Mouse (Mus musculus) heart, embryonic 16.5 days (tissue): ENCODE measurements at regions not wholly inside any gene's neighbourhood (a gene's known extent, or its start where the extent isn't known, plus 50 kb on each side); places are given as distances from the start of the nearest gene placed in this dataset.

Experiments used
- ATAC-seq: fragments of 200-750 bp; cut with Nextera tagmentation; replicated peaks from 2 replicates; pipeline ENCODE4 v1.8.0; 2017; ENCODE audit warnings: moderate number of reproducible peaks; ENCODE audit not compliant: insufficient read depth, low FRiP score; ENCODE audit errors: extremely low read depth
- H3K27ac ChIP-seq: fragments of 300-500 bp; sonication (generic); 2 replicates; pipeline ENCODE4 v1.5.1; 2014; ENCODE audit warnings: mild to moderate bottlenecking, low read length, control low read depth, moderate library complexity
- H3K27me3 ChIP-seq: fragments of 300-500 bp; sonication (generic); 2 replicates; pipeline ENCODE4 v1.6.1; 2014; ENCODE audit warnings: low read length, mixed read lengths; ENCODE audit not compliant: control insufficient read depth, insufficient read depth
- H3K36me3 ChIP-seq: fragments of 300-500 bp; sonication (generic); 2 replicates; pipeline ENCODE4 v1.6.1; 2014; ENCODE audit not compliant: control insufficient read depth, insufficient read depth
- H3K4me1 ChIP-seq: fragments of 300-500 bp; sonication (generic); 2 replicates; pipeline ENCODE4 v1.6.1; 2014; ENCODE audit warnings: low read length, mixed read lengths; ENCODE audit not compliant: control insufficient read depth, insufficient read depth
- H3K4me2 ChIP-seq: fragments of 300-500 bp; sonication (generic); 2 replicates; pipeline ENCODE4 v1.6.1; 2014; ENCODE audit warnings: low read depth, mild to moderate bottlenecking, control low read depth, low read length
- H3K4me3 ChIP-seq: fragments of 300-500 bp; sonication (generic); 2 replicates; pipeline ENCODE4 v1.5.1; 2014; ENCODE audit warnings: mild to moderate bottlenecking, control low read depth, low read length
- H3K9ac ChIP-seq: fragments of 300-500 bp; sonication (generic); 2 replicates; pipeline ENCODE4 v1.6.1; 2014; ENCODE audit warnings: low read length, control low read depth
- H3K9me3 ChIP-seq: fragments of 300-500 bp; sonication (generic); replicated peaks from 2 replicates; pipeline ENCODE4 v1.6.1; 2016; ENCODE audit warnings: low read length; ENCODE audit not compliant: control insufficient read depth
- WGBS: fragments of 180-500 bp; shearing (Covaris S2); extraction: QIAGEN DNeasy Blood & Tissue Kit; methylation state at CpG from one replicate; pipeline ENCODE4 v1.1.7; 2014; 5-methylcytosine and 5-hydroxymethylcytosine counted together

- H3K4me1 ChIP-seq, result no peaks in the 10 kb centered on the region
- no peaks in the 10 kb centered on the region for H3K36me3 ChIP-seq
- H3K27ac ChIP-seq, result no peak overlapping the region
- H3K9me3 ChIP-seq, result no peaks in the 10 kb centered on the region
- ATAC-seq, result no peak
- H3K4me3 ChIP-seq, result no peak overlapping the region
- no peaks in the 10 kb centered on the region for H3K27me3 ChIP-seq
- WGBS, result 67% methylated on average over 1 of the region's 1 CpGs
- no peak overlapping the region for H3K4me2 ChIP-seq
- H3K9ac ChIP-seq, result no peak overlapping the region
Observed at GRCm38 (mm10) chr1:83723096-83723495, 315.1 kb upstream of the Sphkap start.

GRCm38 (mm10) chr1:83720166-83720565, 312.2 kb upstream of the Sphkap start:
- Histone ChIP-seq H3K9ac (no peak overlapping the region), H3K27ac (no peak overlapping the region), H3K4me3 (no peak overlapping the region), H3K27me3 (no peaks in the 10 kb centered on the region), H3K9me3 (no peaks in the 10 kb centered on the region), H3K36me3 (no peaks in the 10 kb centered on the region), H3K4me1 (no peaks in the 10 kb centered on the region), H3K4me2 (no peak overlapping the region)
- ATAC-seq, result no peak
- WGBS, result 84% methylated on average over 1 of the region's 1 CpGs

GRCm38 (mm10) chr1:83717056-83717455, 309.1 kb upstream of the Sphkap start:
- no peaks in the 10 kb centered on the region for H3K27me3 ChIP-seq
- no peak overlapping the region for H3K4me2 ChIP-seq
- no peaks in the 10 kb centered on the region for H3K36me3 ChIP-seq
- H3K9ac ChIP-seq, result no peak overlapping the region
- no peaks in the 10 kb centered on the region for H3K4me1 ChIP-seq
- WGBS, result 0% methylated on average over 1 of the region's 1 CpGs
- H3K9me3 ChIP-seq, result no peaks in the 10 kb centered on the region
- H3K4me3 ChIP-seq, result no peak overlapping the region
- ATAC-seq, result no peak
- no peak overlapping the region for H3K27ac ChIP-seq

GRCm38 (mm10) chr1:83701696-83702404, 293.9 kb upstream of the Sphkap start:
- Histone ChIP-seq H3K27me3 (no peaks in the 10 kb centered on the region), H3K4me1 (no peaks in the 10 kb centered on the region), H3K4me2 (no peak overlapping the region), H3K4me3 (no peak overlapping the region), H3K9me3 (no peaks in the 10 kb centered on the region), H3K9ac (no peak overlapping the region), H3K36me3 (no peaks in the 10 kb centered on the region), H3K27ac (no peak overlapping the region)
- WGBS, result 67% methylated on average over 6 of the region's 6 CpGs
- ATAC-seq, result no peak

- Histone ChIP-seq H3K4me3 (no peak overlapping the region), H3K9ac (no peak overlapping the region), H3K4me2 (no peak overlapping the region), H3K27ac (no peak overlapping the region), H3K36me3 (no peaks in the 10 kb centered on the region), H3K9me3 (no peaks in the 10 kb centered on the region), H3K4me1 (no peaks in the 10 kb centered on the region), H3K27me3 (no peaks in the 10 kb centered on the region)
- ATAC-seq, result no peak
- WGBS, result 37% methylated on average over 6 of the region's 6 CpGs
Observed at GRCm38 (mm10) chr1:83697422-83697821, 289.4 kb upstream of the Sphkap start.

GRCm38 (mm10) chr1:83685221-83685620, 277.2 kb upstream of the Sphkap start:
- Histone ChIP-seq H3K27me3 (no peaks in the 10 kb centered on the region), H3K4me3 (no peak overlapping the region), H3K9me3 (no peaks in the 10 kb centered on the region), H3K9ac (no peak overlapping the region), H3K36me3 (no peaks in the 10 kb centered on the region), H3K4me1 (no peaks in the 10 kb centered on the region), H3K4me2 (no peak overlapping the region), H3K27ac (no peak overlapping the region)
- WGBS, result 65% methylated on average over 3 of the region's 3 CpGs
- ATAC-seq, result no peak

GRCm38 (mm10) chr1:83665326-83665725, 257.3 kb upstream of the Sphkap start:
- Histone ChIP-seq H3K4me3 (no peak overlapping the region), H3K36me3 (no peaks in the 10 kb centered on the region), H3K27me3 (no peaks in the 10 kb centered on the region), H3K4me1 (no peaks in the 10 kb centered on the region), H3K9ac (no peak overlapping the region), H3K4me2 (no peak overlapping the region), H3K9me3 (no peaks in the 10 kb centered on the region), H3K27ac (no peak overlapping the region)
- 58% methylated on average over 2 of the region's 2 CpGs for WGBS
- ATAC-seq, result no peak

- Histone ChIP-seq H3K4me3 (no peak overlapping the region), H3K4me2 (no peak overlapping the region), H3K4me1 (no peaks in the 10 kb centered on the region), H3K27me3 (no peaks in the 10 kb centered on the region), H3K9ac (no peak overlapping the region), H3K36me3 (no peaks in the 10 kb centered on the region), H3K9me3 (no peaks in the 10 kb centered on the region), H3K27ac (no peak overlapping the region)
- WGBS, result 84% methylated on average over 3 of the region's 3 CpGs
- ATAC-seq, result no peak
Observed at GRCm38 (mm10) chr1:83661808-83662802, 254.1 kb upstream of the Sphkap start.

- WGBS, result 82% methylated on average over 2 of the region's 2 CpGs
- Histone ChIP-seq H3K4me2 (no peak overlapping the region), H3K9ac (no peak overlapping the region), H3K27ac (no peak overlapping the region), H3K36me3 (no peaks in the 10 kb centered on the region), H3K4me3 (no peak overlapping the region), H3K9me3 (no peaks in the 10 kb centered on the region), H3K27me3 (no peaks in the 10 kb centered on the region), H3K4me1 (no peaks in the 10 kb centered on the region)
- ATAC-seq, result no peak
Observed at GRCm38 (mm10) chr1:83653661-83654060, 245.7 kb upstream of the Sphkap start.
